Mouse (Mus musculus): ENCODE results near the gene Actr1a. TPM values are rescaled to one million over a fixed set of nuclear protein-coding genes. Genes with fewer than 3 reads are reported as not detected.

Actr1a gene
- total RNA-seq, 4 experiments from 2014 or later = 56.5 to 61.5 (median 59.3) TPM

DNA sequence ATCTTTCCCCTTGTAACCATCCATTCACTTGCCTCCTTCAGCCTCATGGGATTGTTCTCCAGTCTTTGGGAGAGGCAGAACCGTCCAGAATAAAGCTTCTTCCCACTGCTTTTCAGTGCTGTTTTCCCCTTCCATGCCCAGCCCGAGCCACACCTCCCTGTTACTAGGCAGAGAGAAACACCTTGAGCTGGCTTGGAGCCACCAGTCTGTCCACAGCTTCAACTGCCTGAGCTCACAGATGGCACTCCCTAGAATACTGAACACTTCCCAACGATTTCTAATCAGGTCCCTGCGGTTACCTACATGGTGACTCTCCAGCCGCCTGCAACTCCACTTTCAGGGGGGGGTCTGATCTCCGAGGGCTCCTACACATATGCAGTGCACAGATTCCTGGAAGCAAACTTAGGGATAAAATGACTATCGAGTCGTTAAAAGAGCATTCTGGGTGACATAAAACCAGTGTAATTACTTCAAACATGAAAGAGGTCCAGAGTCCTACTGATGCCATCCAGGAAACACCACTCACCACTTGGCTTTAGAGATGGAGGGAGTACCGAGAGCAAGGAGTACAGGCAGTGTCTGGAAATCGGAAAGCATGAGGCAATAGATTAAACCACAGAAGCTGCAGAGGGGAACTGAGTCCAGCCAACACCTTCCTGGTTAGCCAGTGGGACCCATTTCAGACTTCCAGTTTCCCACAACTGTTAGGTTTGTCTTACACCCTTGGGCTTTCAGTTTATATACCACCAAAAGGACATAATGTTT, 45.2 kb downstream of the Actr1a start, which contains the start of gene 2310034G01Rik:
TSS of gene 2310034G01Rik (minus strand) at position 135 of the 765 bp plus-strand sequence.
- DNase-seq (ENCODE audit: low spot score in 2 of 2) = no peak

DNA sequence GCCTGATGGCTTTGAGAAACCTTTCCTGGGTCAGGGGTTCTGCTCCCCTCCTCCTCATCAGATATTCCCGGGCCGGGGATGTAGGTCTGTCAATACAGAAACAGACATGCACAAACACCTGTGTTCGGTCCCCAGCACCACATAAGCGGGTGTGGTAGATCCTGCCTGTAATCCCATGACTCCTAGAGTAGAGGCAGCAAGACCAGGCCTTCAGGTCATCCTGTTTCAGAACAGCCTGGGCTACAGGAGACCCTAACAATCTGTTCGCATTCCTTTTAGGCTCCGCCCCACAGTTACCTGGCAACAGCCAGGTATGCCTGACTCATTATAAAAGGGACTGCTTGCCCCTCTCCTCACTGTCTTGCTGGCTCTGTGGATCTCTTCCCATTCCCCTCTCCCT, 46.0 kb downstream of the Actr1a start:
- no peak for DNase-seq (ENCODE audit: low spot score in 2 of 2)

DNA sequence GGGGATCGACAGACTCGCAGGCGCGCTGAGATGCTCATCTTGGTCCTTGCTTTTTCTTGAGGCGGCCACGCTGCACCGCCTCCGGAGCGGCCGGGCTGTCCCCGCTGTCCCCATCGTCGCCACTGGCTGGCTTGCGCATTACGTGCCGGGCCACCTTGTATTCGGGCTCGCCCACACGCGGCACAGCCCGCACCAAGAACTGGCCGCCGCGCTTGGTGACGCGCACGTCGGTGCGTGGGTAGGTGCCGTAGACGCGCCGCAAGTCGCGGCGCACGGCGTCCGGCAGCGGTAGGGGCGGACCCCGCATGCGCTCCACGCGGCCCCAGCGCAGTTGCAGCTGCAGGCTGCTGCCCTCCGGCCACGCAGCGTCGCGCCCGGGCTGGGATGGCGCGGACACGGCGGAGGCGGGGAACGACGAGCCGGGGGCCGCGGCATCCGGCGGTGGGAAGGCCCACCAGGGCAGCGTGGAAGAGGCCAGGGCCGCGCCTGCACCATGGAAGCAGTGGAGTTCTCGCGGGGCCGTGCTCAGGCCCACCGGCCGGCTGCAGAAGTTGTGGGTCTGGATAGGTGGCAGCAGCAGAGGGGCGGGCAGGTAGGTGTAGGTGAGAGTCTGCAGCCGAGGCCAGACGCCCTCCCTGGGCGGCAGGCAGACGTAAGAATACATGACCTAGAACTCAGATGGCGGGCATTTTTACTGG, 46.6 kb downstream of the Actr1a start:
- peak; percentile 37 to 59 for DNase-seq (ENCODE audit: low spot score in 2 of 2)

DNA sequence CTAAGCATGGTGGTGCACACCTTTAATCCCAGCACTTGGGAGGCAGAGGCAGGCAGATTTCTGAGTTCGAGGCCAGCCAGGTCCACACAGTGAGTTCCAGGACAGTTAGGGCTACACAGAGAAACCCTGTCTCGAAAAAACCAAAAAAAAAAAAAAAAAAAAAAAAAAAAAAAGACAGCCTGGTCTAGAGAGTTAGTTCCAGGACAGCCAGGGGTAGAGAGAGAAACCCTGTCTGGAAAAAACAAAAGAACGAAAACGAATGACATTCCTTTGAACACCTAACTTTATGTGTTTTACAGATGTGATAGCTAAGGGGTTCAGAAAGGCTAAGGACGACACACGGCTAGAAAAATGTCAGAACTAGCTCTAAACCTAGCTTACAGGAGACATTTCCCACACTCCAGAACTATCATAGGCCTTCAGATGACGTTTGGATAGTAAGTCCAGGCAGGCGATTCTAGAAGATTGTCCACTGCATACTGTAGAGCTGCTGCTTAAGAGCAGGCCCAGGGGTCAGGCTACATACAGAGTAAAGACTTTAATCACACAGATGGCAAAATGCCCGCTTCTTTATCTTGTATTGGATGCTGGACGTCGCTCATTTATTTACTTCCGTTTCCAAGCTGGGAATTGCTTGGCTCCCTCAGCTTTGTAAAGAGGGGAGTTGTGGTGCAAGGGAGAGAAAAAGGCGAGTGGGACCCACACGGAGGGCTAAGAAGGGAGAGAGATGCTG, 47.4 kb downstream of the Actr1a start:
- no peak for DNase-seq (ENCODE audit: low spot score in 2 of 2)

DNA sequence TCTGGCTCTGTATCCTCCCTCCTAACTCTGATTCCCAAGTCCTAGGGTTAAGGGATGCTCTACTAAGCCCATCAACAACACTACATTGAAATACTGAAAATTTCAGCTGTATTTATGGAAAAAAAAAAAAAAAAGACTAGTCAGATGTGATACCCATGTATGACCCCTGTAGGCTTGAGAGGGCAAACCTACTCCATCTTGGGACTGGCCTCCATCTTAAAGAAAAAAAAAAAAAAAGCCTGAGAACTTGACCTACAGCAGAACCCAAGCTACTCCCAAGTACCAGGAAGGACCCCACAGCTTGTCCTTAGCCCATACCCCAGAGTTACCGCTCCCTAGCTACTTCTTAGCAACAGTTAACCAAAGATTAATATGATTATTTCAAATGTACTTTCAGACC, 48.4 kb downstream of the Actr1a start:
- DNase-seq (ENCODE audit: low spot score in 2 of 2) = no peak

DNA sequence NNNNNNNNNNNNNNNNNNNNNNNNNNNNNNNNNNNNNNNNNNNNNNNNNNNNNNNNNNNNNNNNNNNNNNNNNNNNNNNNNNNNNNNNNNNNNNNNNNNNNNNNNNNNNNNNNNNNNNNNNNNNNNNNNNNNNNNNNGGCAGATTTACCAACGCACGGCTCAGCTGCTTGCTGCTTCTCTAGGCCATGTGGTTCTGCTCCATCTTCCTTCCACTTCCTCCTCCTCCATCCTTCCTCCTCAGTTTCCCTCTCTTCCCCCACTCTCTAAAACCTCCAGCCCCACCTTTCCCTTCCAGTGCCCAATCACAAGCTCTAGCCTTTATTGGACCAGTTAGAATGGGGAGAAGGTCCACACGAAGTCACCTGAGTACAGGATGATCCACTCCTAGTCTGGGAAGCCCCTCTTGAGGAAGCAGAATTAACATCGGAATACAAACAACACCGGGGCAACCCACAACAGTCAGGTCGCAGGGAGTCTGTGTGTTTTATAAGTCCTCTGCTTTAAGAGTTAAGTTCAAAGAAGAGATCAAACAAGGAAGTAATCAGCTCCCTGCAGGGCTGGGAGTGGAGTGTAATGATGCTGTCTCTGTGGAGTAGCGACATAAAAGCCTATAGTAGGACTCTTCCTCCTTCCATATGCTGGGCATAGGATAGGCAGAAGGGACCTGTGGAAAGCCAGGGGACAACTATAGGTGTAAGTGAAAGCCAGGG, 50.7 kb downstream of the Actr1a start:
- DNase-seq (ENCODE audit: low spot score in 2 of 2) = no peak

DNA sequence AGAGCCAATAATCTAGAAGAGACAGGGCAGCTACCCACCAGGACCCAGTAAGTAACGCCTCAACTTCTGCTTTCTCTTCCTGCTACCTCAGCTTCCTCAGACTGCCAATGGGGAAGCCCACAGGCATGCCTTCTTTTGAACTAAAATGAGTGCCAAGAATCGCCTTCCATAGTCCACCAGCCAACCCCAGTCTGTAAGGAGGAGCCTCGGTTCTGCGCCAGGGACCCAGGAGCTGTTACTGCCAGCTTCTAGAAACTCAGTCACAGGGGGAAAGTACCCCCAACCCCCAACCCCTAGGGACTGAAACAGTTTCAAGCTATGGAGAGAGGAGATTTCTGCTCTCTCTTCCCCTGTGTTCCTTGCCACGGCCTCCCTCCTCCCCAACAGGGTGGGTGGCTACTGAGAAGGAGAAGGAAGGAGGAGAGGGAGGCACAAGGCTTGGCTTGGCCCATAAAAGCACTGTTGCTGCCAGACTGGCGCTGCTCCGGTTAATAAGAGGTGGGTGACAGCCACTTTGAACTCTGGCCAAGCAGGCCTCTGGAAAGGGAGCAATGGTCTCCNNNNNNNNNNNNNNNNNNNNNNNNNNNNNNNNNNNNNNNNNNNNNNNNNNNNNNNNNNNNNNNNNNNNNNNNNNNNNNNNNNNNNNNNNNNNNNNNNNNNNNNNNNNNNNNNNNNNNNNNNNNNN, 56.1 kb downstream of the Actr1a start:
- no peak for DNase-seq (ENCODE audit: low spot score in 2 of 2)

DNA sequence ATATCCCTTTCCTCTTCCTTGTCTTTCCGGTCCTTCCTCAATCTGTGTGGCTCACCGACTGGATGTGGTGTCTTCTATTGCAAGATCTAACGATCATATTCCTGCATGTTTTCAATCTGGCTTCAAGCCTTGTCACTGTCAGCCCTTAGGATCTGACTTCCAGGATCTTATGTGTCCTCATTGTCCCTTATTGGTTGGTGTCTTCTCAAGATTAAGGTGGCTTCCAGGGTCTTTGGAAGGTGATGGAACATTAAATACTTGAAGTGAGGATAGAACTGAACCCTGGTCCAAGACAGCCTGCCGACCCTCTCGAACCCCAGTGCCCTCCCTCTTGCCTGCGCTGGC, 56.6 kb downstream of the Actr1a start:
- DNase-seq (ENCODE audit: low spot score in 2 of 2) = no peak

DNA sequence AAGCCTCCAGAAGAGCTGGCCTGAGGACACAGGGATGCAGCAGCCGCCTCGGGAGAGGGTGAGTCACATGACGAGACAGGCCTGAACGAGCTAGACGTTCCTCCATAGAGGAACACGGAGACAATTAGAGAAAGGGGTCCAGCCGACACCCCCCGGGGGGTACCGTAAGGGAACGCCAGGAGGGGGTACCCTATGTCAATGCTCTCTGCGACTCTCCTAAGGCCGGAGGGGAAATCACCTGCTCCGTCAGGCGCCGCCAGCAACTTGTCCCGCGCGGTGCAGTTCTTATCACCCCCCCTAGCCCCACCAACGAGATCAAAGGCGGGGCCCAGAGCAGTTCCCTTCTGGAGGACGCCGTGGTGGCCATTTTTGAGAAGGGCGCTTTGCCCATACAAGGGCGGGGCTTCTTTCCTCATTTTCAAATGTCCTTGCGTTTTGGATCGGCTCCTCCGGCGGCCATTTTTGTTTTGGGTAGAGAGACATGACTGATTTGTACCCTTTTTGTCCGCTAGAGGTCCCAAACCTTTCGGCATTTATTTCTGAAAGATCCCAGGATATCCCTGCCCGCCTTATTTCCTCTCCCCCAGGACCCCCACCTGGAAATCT, 57.1 kb downstream of the Actr1a start, which contains the start of gene Cuedc2:
TSS of gene Cuedc2 (minus strand) at position 372 of the 606 bp plus-strand sequence.
- DNase-seq (ENCODE audit: low spot score in 2 of 2) = peak; percentile 95 to 96

DNA sequence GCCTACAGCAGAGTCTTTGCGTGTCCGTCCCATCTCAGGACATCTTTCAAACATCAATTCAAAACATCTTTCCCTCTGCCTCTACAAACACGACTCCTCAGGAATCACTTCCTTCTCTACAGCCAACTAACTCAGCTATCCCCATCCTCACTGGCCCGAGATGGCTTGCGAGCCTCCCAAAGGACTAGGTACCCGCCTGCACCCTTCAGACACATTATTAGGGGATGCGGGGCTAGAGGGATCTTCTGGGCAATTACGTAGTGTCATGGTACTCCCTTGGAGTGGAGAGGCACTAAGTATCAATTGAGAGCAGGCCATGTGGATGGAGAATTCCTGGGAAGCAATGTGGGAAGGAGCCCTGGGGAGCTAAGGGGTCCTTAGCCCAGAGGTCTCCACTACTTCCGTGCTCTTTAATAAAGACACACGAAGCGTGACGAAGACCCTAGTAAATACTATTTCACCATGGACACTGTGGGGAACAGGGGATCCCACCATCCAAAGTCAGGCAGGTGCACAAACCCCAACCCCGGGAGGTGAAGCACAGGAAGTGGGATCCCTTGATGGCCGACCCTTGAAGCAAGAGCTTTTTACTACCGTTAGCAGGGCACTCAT, 57.7 kb downstream of the Actr1a start:
- DNase-seq (ENCODE audit: low spot score in 2 of 2) = no peak

DNA sequence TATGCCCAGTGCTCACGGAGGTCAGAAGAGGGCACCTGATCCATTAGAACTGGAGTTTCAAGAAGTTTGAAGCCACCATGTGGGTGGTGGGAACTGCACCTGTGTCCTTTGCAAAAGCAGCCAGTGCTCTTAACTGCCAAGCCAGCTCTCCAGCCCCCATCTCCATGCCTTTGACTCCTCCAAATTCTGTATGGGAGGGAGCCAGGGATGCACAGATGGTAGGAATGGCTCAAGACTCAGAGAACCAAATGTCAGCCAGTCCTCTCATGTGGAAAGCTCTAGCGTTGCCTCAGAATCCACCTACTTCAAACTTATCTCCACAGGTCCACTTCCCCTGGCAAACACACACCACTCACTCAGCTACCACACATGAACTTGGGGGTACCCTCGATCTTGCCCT, 61.6 kb downstream of the Actr1a start:
- no peak for DNase-seq (ENCODE audit: low spot score in 2 of 2)

DNA sequence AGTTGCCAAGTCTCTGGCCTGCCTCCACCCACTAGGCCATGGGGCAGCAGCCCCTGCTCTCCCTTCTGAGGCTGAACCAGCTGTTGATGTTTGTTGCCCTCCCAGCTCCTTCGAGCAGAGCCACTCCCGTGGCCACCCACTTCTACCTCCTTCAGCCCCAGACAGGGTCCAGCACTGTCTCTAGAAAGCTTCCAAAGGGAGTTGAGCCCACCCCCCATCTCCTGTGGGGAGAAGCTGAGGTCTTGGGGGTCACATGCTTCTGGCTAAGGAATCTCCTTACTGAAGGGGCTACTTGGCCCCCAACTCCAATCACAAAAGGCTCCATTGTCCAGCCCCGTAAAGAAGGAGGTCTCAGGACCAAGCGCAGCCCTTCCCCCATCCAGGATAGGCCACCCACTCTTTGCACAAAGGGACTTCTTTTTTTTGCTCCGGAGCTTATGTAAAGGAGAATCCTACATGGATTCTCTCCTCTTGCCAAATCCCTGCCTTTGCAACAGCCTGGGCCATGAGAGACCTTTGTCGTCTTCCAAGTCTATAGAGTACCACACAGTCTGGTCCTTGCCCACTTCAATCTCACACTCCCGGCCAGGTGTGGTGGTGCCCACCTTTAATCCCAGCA, 62.7 kb downstream of the Actr1a start:
- no peak for DNase-seq (ENCODE audit: low spot score in 2 of 2)

DNA sequence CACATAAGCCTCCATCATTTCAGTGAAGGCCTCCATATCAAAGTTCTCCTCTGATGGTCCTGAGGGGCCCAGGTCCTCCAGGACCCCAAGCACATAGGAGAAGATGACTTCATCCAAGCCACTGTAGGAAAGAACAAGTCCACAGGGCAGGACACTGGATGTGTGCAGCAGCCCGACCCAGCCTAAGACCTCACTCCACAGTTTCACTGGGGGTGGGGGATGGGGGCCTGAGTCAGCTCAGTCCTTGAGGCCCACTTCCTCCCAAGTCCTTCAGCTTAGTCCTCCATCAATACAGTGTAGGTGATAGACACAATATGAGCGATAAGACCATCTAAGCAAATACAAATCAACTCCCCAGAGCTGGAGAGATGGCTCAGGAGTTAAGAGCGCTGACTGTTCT, 63.6 kb downstream of the Actr1a start:
- DNase-seq (ENCODE audit: low spot score in 2 of 2) = no peak

DNA sequence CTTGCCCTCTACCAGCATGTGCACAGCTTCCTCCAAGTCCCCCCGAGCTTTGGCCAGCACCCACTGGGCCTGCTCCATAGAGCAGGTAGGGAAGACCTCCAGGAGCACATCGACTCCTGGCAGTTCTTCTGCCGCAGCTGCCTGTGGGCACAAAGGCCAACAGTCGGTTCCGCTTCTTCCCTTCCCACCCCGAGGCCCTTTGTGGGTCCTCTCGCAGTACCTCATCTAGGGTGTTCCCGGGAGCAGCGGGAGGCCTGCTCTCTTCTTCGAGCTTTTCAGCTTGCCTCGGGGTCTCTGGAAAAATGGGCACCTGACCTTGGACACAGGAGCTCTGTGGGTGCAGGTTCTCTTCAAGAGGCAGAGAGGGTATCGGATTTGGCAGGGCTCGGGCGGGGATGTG, 64.2 kb downstream of the Actr1a start:
- DNase-seq (ENCODE audit: low spot score in 2 of 2) = no peak

DNA sequence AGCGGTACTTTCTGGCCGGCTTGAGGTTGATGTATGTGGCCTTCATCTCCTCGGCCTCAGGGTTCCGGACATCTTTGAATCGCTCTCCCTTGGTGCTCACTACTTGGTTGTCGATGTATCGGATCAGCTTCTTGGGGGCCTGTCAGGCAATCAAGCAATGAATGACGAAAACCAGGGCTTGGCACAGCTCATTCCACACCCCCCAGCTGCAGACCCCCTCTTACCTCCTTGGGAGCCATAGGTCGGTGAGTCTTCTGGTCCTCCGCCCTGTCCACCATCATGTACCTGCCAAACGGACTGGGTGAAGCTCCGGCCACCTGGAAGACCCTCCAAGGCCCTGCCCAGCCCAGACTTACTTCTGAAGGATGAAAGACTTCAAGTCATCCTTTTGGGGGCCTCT, 64.9 kb downstream of the Actr1a start:
- DNase-seq (ENCODE audit: low spot score in 2 of 2) = no peak

DNA sequence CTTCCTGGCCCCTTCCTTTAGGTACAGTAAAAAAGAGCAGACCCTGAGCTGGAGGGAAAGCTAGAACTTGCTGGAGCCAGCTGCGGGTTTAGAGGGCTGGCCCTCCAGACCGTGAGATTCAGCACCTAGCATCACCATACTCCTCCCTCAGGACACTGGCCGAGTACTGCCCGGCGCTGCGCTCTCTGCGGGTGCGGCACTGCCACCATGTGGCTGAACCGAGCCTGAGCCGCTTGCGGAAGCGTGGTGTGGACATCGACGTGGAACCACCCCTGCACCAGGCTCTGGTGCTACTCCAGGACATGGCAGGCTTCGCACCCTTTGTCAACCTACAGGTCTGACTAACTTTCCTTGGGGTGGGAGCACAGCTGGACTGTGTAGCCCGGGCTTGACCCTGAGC, 65.6 kb downstream of the Actr1a start:
- peak; percentile 48 to 66 for DNase-seq (ENCODE audit: low spot score in 2 of 2)

DNA sequence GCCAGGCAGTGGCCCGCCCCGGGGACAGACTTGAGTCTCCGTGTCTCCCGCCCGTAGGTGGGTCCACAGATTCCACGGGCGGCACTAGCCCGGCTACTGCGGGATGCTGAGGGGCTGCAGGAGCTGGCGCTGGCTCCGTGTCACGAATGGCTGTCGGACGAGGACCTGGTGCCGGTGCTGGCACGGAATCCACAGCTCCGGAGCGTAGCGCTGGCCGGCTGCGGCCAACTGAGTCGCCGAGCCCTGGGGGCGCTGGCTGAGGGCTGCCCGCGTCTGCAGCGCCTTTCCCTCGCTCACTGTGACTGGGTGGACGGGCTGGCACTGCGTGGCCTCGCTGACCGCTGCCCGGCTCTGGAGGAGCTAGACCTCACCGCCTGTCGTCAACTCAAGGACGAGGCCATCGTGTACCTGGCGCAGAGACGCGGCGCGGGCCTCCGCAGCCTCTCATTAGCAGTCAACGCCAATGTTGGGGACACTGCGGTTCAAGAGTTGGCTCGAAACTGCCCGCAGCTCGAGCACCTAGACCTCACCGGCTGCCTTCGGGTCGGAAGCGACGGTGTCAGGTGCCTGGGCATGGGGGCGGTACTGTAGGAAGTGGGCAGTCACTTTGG, 66.4 kb downstream of the Actr1a start:
- no peak for DNase-seq (ENCODE audit: low spot score in 2 of 2)

DNA sequence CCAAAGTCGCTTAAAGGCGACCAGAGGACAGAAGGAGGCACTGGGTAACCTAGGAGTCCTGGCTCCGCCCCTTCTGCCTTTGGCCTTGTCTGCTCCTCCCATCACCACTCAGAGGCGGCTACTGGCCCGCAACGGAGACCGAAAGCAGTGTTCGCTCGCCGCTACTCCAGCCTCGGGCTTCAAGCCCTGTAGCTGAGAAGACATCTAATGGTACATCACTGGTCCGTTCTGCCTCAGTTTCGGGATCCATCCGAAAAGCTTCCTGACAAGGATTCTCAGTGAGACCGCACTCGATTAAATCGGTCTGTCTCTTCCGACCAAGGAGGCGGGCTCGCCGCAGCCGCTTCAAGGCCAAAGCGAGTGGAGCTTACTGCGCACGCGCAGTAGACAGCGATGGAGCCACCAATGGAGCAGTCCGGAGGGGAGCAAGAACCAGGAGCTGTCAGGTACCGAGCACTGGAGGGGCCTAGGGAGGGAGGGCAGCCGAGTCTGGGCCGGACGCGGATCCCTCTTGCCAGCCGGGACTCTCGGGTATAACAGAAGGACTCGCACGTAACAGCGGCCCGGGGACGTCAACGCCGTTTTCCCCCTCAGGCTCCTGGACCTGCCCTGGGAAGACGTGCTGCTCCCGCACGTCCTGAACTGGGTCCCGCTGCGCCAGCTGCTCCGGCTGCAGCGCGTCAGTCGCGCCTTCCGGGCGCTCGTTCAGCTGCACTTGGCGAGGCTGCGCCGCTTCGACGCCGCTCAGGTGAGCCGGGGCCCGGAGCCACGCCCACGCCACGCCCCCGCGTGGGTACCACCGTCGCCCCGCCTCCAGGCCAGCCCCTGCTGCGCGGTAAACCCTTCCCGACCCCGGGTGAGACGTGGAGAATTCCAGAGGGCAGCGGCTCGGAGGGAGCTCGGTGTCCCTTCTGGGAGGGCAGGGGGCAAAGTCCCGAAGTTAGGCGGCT, 67.2 kb downstream of the Actr1a start, which contains the start of gene Fbxl15:
TSS of gene Fbxl15 (plus strand) at position 104 of the 950 bp plus-strand sequence.
- peak; percentile 89 to 92 for DNase-seq (ENCODE audit: low spot score in 2 of 2)
